Mouse (Mus musculus): ENCODE measurements around the gene Bhlha9.

DNA sequence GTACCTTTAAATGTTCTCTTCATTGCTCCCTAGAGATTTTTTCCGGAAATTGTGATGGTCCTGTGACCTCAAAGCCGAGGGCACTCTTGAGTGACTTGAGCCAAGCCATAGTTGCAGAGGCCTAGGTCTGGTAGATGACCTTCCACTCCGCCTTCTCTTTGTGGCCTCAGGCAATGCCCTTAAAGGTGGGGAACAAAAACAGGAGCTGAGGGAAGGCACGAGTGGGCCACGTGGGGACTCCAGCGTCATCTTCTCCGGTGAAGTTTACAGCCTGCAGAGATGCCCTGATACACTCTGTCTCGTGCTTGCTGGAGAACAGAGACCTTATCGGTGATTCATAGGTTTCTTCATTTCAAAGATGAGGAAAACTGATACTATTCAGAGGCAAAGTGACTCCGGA, 48.2 kb upstream of the Bhlha9 start:
- TF ChIP-seq POLR2A (IDR thresholded peaks at IDR 0.05; ENCODE audit: control insufficient read depth, extremely low read depth, insufficient read depth, low read length, poor library complexity) (no peak), CTCF (IDR thresholded peaks at IDR 0.05; ENCODE audit: borderline replicate concordance, control insufficient read depth, extremely low read depth, insufficient read depth, low read length, poor library complexity) (no peak)
